Mouse (Mus musculus) cerebellum, adult 2 months (tissue): Measurements from ENCODE around the gene Col6a2.

Source experiments
- CTCF ChIP-seq: fragments of 200-500 bp; IDR thresholded peaks from 2 replicates; pipeline ENCODE4 v1.5.1; 2011; ENCODE audit warnings: low read depth, mild to moderate bottlenecking, control low read depth, low read length, moderate library complexity, borderline replicate concordance; ENCODE audit not compliant: insufficient read depth
- POLR2A ChIP-seq: fragments of 200-500 bp; IDR thresholded peaks from 2 replicates; pipeline ENCODE4 v1.6.1; 2011; ENCODE audit warnings: low read length, control low read depth, borderline replicate concordance; ENCODE audit not compliant: insufficient read depth

GRCm38 (mm10) chr10:76571070-76571469 lies 52.4 kb downstream of the Col6a2 start:
- TF ChIP-seq CTCF, result no peak
- TF ChIP-seq POLR2A, result no peak
